Mouse (Mus musculus) forebrain, embryonic 16.5 days (tissue): ENCODE results near the gene Lnp1. TPM values are rescaled to one million over a fixed set of nuclear protein-coding genes. Genes with fewer than 3 reads are reported as not detected.
A peak's percentile ranks its signal among the peaks of the same experiment; 100 is the strongest.

Source experiments
- ATAC-seq: fragments of 200-750 bp; cut with Nextera tagmentation; 2 replicates; pipeline ENCODE4 v1.8.0; 2017; ENCODE audit warnings: mild to moderate bottlenecking, moderate library complexity
- H3K27ac ChIP-seq: fragments of 300-500 bp; sonication (generic); 2 replicates; pipeline ENCODE4 v1.5.1; 2014; ENCODE audit warnings: low read length, control low read depth
- H3K27me3 ChIP-seq: fragments of 300-500 bp; sonication (generic); replicated peaks from 2 replicates; pipeline ENCODE4 v1.6.1; 2014; ENCODE audit warnings: low read length; ENCODE audit not compliant: control insufficient read depth, insufficient read depth
- H3K36me3 ChIP-seq: fragments of 300-500 bp; sonication (generic); 2 replicates; pipeline ENCODE4 v1.6.1; 2014; ENCODE audit not compliant: control insufficient read depth, insufficient read depth
- H3K4me1 ChIP-seq: fragments of 300-500 bp; sonication (generic); replicated peaks from 2 replicates; pipeline ENCODE4 v1.6.1; 2014; ENCODE audit warnings: low read length; ENCODE audit not compliant: control insufficient read depth, insufficient read depth
- H3K4me2 ChIP-seq: fragments of 300-500 bp; sonication (generic); 2 replicates; pipeline ENCODE4 v1.6.1; 2014; ENCODE audit warnings: mild to moderate bottlenecking, low read length, control low read depth
- H3K4me3 ChIP-seq: fragments of 300-500 bp; sonication (generic); replicated peaks from 2 replicates; pipeline ENCODE4 v1.5.1; 2014; ENCODE audit warnings: mild to moderate bottlenecking, low read length, control low read depth
- H3K9ac ChIP-seq: fragments of 300-500 bp; sonication (generic); replicated peaks from 2 replicates; pipeline ENCODE4 v1.6.1; 2014; ENCODE audit warnings: low read depth, low read length, control low read depth
- H3K9me3 ChIP-seq: fragments of 300-500 bp; sonication (generic); 2 replicates; pipeline ENCODE4 v1.6.1; 2016; ENCODE audit warnings: low read length; ENCODE audit not compliant: control insufficient read depth
- WGBS: fragments of 180-500 bp; shearing (Covaris S2); extraction: QIAGEN DNeasy Blood & Tissue Kit; methylation state at CpG from one replicate; pipeline ENCODE4 v1.1.7; 2014; 5-methylcytosine and 5-hydroxymethylcytosine counted together
- polyA plus RNA-seq: library from polyadenylated mRNA; unstranded; fragments of >200 nt; fragmentation: Nextera tagmentation; extraction: Ambion mirVana; gene quantifications from 2 replicates; pipeline ENCODE4 v1.2.1, GENCODE M21; 2015

The Lnp1 gene
- polyA plus RNA-seq, 1 experiment from 2014 or later = 0.79 TPM

GRCm38 (mm10) chr16:56886616-56887116, 41.2 kb downstream of the Lnp1 start:
- peaks cover 7% of the 10 kb centered on the region; the same call in 1 of the 2 replicates for H3K4me1 ChIP-seq
- no peak for ATAC-seq
- peak overlapping the region; percentile 84 for H3K4me2 ChIP-seq
- no peak overlapping the region for H3K27ac ChIP-seq
- H3K36me3 ChIP-seq = no peaks in the 10 kb centered on the region
- H3K9ac ChIP-seq = peak overlapping the region; percentile 53
- WGBS = 16% methylated on average over 9 of the region's 9 CpGs
- peak overlapping the region; percentile 56 for H3K4me3 ChIP-seq
- H3K9me3 ChIP-seq = no peaks in the 10 kb centered on the region
- no peaks in the 10 kb centered on the region for H3K27me3 ChIP-seq

GRCm38 (mm10) chr16:56885824-56886615, 41.8 kb downstream of the Lnp1 start, which contains the start of gene Tmem45a:
Gene Tmem45a (minus strand): TSS chr16:56886166.
- H3K36me3 ChIP-seq = no peaks in the 10 kb centered on the region
- peak; percentile 100 for ATAC-seq
- peaks cover 7% of the 10 kb centered on the region; the same call in 1 of the 2 replicates for H3K4me1 ChIP-seq
- H3K9me3 ChIP-seq = no peaks in the 10 kb centered on the region
- peak within 1 kb of the TSS; percentile 53 for H3K9ac ChIP-seq
- peak within 1 kb of the TSS; percentile 84 for H3K4me2 ChIP-seq
- 4% methylated on average over 25 of the region's 25 CpGs for WGBS
- no peak within 1 kb of the TSS for H3K27ac ChIP-seq
- H3K4me3 ChIP-seq = peak within 1 kb of the TSS; percentile 56
- no peaks in the 10 kb centered on the region for H3K27me3 ChIP-seq

- Histone ChIP-seq H3K4me1 (peaks cover 7% of the 10 kb centered on the region; the same call in 1 of the 2 replicates), H3K9me3 (no peaks in the 10 kb centered on the region), H3K4me2 (no peak overlapping the region), H3K9ac (no peak overlapping the region), H3K27ac (no peak overlapping the region), H3K36me3 (no peaks in the 10 kb centered on the region), H3K4me3 (no peak overlapping the region), H3K27me3 (no peaks in the 10 kb centered on the region)
- 95% methylated on average over 6 of the region's 6 CpGs for WGBS
- ATAC-seq = no peak
These were observed 43.0 kb downstream of the Lnp1 start for GRCm38 (mm10) chr16:56884811-56885210.

GRCm38 (mm10) chr16:56873410-56873809, 54.5 kb downstream of the Lnp1 start:
- Histone ChIP-seq H3K27ac (no peak overlapping the region), H3K4me2 (no peak overlapping the region), H3K27me3 (no peaks in the 10 kb centered on the region), H3K9ac (no peak overlapping the region), H3K36me3 (no peaks in the 10 kb centered on the region), H3K4me3 (no peak overlapping the region), H3K4me1 (no peaks in the 10 kb centered on the region), H3K9me3 (no peaks in the 10 kb centered on the region)
- ATAC-seq = no peak
- WGBS = 27% methylated on average over 2 of the region's 2 CpGs

GRCm38 (mm10) chr16:56870458-56870857, 57.4 kb downstream of the Lnp1 start:
- no peaks in the 10 kb centered on the region for H3K4me1 ChIP-seq
- 74% methylated on average over 3 of the region's 3 CpGs for WGBS
- no peak overlapping the region for H3K9ac ChIP-seq
- no peak overlapping the region for H3K27ac ChIP-seq
- ATAC-seq = no peak
- H3K27me3 ChIP-seq = no peaks in the 10 kb centered on the region
- no peak overlapping the region for H3K4me2 ChIP-seq
- no peaks in the 10 kb centered on the region for H3K9me3 ChIP-seq
- H3K4me3 ChIP-seq = no peak overlapping the region
- no peaks in the 10 kb centered on the region for H3K36me3 ChIP-seq

GRCm38 (mm10) chr16:56868361-56868760, 59.5 kb downstream of the Lnp1 start:
- Histone ChIP-seq H3K27ac (no peak overlapping the region), H3K4me1 (no peaks in the 10 kb centered on the region), H3K9ac (no peak overlapping the region), H3K36me3 (no peaks in the 10 kb centered on the region), H3K9me3 (no peaks in the 10 kb centered on the region), H3K4me3 (no peak overlapping the region), H3K4me2 (no peak overlapping the region), H3K27me3 (no peaks in the 10 kb centered on the region)
- 84% methylated on average over 5 of the region's 5 CpGs for WGBS
- ATAC-seq = no peak

GRCm38 (mm10) chr16:56867591-56867990, 60.3 kb downstream of the Lnp1 start:
- Histone ChIP-seq H3K27me3 (no peaks in the 10 kb centered on the region), H3K27ac (no peak overlapping the region), H3K4me2 (no peak overlapping the region), H3K4me1 (no peaks in the 10 kb centered on the region), H3K9me3 (no peaks in the 10 kb centered on the region), H3K9ac (no peak overlapping the region), H3K4me3 (no peak overlapping the region), H3K36me3 (no peaks in the 10 kb centered on the region)
- 69% methylated on average over 4 of the region's 4 CpGs for WGBS
- ATAC-seq = peak; percentile 70

Other genes starting within 250 kb of the Lnp1 start
- gene Tfg, start 210.6 kb downstream of the Lnp1 start, polyA plus RNA-seq = 150 and 156 TPM in 2 replicates
- not detected in 2 replicates for gene Adgrg7, start 132.2 kb downstream of the Lnp1 start, polyA plus RNA-seq
- gene Tmem45a, start 41.9 kb downstream of the Lnp1 start, polyA plus RNA-seq = 3.7 and 4.5 TPM in 2 replicates
- gene Tmem45a2, start 143.3 kb upstream of the Lnp1 start, polyA plus RNA-seq = not detected in 2 replicates
- 56.8 and 58.3 TPM in 2 replicates for gene Tomm70a, start 193.6 kb upstream of the Lnp1 start, polyA plus RNA-seq
- 37.7 and 41.0 TPM in 2 replicates for gene Nit2, start 239.3 kb upstream of the Lnp1 start, polyA plus RNA-seq